Mouse (Mus musculus) layer of hippocampus, adult 11-12 months (tissue): ENCODE results near the gene Cyfip2.
A peak's percentile ranks its signal among the peaks of the same experiment; 100 is the strongest.
"Not testable (repeated sequence)": the region's sequence is repeated elsewhere in the genome, so short reads cannot be mapped to it uniquely, and the experiment has no call there.

Source experiments
- DNase-seq: peaks from one replicate; pipeline ENCODE4 v3.0.0; 2022; ENCODE audit warnings: low spot score

Cyfip2 gene

DNA sequence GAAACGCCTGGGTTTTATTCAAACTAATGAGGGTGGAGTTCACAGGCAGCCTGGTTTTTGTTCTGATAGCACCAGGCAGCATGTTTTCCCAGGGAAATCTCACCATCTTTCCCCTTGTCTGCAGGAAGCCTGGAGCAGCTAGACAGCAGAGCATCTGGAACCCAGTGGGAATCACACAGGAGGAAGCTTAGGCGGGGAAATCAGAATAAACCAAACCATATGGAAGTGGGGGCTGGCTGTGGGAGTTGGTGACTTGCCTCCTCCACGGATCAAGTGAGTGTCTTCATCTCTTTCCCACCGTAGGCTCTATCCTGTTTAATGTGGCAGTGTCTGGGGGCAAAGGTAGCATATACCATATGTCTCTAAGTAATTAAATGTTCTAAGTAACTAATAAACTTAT is 127.2 kb downstream of the Cyfip2 start:
- no peak for DNase-seq

DNA sequence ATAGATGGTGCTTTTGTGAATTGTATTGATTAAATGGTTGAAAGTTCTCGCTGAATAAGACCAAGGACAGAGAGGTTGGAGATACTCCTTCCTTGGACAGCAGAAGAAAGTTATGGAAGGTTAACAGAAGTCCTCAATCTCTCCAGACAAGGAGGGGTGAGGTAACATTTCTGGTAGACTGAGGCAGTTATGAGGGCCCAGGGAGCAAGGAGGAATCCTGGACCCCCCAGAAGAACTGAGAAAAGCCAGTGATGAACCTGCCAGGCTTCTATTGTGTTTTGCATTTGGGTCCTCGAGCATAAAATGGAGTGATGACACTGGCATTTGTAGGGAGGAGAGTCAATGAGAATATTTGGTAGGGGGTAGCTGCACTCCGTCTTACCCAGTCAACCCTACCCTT is 127.7 kb downstream of the Cyfip2 start:
- DNase-seq, result no peak

DNA sequence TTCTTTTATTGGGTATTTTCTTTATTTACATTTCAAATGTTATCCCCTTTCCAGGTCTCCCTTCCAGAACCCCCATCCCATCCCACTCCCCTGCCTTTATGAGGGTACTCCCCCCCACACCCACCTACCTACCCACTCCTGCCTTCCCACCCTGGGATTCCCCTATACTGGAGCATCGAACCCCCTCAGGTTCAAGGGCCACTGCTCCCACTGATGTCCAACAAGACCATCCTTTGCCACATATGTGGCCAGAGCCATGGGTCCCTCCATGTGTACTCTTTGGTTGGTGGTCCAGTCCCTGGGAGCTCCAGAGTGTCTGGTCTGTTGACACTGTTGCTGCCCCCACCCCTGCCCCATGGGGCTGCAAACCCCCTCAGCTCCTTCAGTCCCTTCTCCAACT is 130.6 kb downstream of the Cyfip2 start:
- not testable (repeated sequence) for DNase-seq

DNA sequence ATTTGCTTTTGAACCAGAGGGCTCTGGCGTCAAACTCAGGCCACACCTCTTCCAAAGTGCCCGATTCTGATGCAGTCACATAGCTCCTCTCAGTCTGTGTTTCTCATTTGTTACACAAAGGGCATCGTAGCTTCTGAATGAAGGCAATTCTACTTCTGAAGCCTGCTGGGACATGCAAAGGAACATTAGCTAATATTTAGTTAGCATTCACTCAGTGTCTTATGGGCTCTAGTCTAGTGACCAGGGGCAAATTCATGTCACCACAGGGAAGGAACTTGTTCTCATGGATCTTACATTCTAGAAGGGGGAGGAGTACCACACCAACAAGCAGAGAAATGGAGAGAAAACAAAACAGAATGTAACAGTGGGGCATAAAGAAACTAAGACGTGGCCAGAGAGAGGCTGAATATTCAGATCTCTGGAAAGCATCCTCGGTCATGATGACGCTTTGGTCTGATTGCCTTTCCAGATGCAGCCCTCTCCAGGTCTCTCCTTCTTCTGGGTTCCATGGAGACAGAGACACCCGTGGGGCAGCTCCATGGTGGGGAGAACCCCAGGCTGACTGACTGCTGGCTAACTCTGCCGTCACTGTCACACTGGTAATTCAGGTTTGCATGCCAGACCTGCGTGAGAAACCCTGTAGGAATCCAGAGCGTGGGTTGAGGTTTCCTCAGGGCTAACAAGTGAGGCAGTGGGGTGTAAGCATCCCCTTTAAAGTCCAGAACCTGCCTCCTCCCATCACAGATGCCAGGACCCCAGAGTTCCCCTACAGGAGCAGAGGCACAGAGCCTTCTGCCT is 135.2 kb downstream of the Cyfip2 start:
- DNase-seq, result no peak

DNA sequence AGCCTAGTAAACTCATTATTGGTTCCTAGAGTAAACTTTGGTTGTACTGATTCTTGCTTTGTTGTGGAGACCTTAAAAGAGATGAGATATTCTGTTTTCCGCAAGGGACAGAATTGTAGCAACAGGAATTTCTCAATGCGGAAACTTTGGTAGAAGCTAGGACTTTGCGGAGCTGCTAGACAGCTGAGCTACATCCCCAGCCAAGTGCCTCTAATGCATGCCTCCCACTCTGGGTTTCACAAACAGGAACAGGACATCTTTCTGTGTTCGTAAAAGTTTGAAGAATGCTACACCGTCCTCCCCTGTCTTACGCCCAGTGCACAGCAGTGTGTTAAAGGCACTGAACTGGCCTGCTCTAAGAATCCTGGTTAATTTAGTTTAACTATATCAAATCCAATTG is 136.5 kb downstream of the Cyfip2 start:
- DNase-seq, result no peak

DNA sequence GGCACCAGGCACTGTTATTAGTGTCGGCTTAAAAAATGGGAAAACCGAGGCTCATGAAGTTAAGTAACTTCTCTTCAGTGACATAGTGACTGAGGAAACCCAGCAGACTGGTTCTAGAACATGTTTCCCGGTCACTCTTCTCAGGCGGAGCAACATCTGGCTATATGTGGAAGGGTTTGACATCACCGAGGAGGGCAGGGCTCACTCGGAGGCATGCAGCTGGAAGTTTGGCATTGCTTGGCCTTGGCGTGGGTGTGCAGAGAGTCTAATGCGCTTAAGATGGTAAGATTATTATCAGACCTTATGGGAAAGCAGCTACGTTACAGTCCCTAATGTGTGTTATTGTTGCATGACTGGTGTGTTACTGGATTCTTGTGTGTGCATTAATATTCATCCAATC is 140.5 kb downstream of the Cyfip2 start:
- DNase-seq, result no peak

DNA sequence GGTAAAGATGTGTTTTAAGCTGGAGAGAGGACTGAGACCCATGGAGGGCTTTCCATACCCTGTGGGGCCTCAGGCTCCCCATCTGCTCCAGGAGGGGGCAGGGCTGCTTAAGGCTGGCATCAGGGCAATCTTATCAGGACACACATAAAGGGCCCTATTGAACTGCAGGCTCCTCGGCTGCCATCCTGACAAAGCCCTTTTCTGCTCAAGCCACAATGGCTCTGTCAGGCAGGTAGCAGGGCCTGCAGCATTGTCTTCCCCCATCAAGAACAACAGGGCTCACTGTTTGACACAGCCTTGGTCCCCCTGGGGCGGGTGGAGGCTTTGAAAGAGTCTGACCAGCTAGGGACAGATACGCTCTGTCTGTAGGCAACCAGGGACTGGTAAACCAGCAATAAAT is 142.8 kb downstream of the Cyfip2 start:
- DNase-seq, result peak; percentile 54

DNA sequence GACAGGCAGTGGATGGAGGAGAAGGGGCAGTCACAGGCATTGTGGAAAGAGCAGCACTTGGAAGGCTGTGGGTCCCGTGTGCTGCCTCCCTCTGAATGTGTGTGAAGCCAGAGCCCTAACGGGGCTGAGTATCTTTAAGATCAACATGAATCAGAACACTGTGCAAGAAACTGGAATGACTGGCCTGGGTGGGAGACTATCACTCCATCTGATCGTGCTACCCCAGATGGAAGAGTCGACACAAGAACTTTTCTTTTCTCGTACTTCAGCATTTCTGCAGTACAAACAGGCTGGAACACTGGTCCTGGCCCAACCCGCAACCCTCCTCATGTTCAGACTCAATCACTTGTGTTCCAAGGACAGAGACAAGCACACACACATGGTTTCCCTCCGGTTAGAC is 144.2 kb downstream of the Cyfip2 start:
- DNase-seq, result no peak

DNA sequence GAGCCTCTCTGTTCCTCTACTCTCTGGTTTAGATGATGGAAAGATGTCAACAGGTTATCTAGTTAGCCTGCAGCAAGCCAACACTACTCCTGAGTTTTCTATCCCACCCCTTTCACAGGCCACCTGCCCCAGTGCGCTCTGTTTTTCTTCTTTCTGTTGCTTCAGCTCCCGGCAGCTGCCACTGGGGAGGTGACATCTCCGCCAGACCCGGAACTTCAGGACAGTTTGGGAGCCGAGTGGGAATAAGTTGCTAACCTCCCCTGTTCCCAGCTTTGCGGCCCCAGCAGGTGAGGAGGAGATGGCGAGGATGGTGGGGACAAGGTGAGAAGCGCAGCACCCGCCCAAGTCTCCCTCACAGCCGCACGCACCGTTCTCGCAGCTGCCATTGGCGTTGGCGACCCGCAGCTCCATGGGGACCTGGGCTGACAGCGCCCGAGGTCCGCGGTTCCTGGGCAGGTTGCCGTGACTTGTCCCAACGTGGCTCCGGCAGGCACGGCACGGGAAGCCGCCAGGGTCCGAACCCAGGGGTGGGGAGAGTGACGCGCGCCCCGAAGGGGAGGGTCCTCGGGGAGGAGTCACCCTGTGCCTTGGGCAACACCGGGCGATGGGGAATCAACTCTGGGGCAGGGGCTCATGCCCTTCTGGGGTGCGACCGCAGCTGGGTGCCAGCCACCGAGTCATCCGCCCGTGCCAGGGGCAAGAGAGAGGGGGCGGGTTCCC is 146.6 kb downstream of the Cyfip2 start, which contains the start of gene Nipal4:
Gene Nipal4, minus strand, starts transcription at position 643 of the 720 bp plus-strand sequence.
- DNase-seq, result peak; percentile 18

DNA sequence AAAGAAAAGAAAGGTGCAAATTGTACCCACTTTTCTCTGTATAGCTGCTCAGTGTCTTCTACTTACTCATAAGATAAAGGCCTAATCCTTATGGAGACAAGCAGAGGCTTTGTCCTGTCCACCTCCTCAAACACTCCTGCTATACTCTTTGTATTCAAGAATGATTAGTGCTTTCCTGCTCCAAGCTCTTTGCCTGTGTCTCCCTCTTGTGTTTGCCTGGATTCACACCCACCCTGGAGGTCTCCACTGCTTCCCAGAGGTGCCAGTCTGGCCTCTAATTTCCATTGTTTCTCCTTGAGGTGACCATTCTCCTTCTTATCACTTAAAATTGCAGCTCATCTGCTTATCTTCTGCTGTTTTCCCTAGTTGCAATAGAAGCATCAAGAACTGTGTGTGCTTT is 155.2 kb downstream of the Cyfip2 start:
- no peak for DNase-seq

DNA sequence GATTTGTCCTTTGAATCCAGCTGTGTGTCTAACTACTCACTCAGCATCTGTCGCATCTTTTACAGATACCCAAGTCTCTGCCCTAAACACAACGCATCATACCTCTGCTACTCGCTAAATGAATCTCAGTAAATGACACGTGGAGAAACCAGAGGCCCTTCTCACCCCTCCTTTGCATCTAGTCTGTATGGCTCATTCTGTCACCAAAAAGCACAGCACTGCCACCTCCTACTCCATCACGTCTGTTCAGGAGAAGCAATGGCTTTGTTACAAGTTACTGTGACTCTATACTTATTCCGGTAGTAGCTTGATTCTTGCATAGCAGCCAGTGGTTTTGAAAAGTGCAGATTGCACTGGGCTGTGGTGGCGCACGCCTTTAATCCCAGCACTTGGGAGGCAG is 155.7 kb downstream of the Cyfip2 start:
- no peak for DNase-seq

DNA sequence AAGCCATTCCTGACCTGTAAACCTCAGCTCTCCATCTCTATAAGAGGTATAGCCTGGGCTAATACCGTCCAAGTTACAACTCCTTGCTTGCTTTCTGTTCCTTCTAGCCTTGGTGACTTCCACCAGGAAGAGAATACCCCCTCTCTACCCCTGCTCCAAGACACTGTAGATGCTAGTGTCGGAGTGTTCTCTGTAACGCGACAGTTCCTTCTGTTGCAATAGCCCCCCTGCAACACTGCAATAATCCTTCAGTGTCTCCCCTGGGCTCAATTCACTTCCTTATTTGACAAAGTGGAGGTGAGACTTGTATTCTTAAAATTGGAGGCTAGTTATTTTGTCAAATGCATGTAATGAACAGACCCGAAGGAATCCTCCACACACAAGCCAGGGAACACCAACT is 166.0 kb downstream of the Cyfip2 start:
- no peak for DNase-seq

DNA sequence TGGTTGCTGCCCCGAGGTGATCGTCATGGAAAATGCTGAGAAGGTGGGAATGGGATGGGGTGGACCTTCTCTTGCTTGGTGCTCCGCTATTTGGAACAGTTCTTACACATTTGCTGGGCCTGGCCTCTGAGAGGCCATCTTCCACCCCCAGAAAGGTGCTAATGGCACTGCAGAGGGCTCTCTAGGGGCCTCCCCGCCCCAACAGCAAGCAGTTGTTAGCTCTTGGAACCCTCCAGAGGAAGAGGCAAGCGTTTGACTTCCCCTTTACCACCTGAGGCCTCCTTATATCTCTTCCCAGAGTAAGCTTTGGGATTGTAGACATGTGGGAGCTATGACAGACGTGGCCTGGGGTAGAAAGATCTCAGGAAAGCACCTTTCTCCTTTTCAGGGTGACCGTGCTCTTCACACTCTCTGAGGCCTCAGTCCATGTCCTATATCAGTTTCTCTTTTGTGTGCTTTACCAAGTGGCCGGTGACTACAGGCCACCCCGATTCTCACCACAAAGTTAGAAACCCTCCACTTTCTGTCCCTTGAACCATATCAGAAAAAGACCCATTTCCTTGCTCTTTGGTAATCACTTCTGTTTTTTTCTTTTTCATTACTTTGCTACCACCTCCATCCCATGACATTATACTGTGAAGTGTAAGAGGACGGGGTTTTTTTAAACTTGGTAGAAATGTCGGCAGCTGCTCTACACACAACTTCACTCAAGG is 167.3 kb downstream of the Cyfip2 start:
- no peak for DNase-seq
